Mouse (Mus musculus): ENCODE data around the gene Gzmk. TPM values are rescaled to one million over a fixed set of nuclear protein-coding genes. Genes with fewer than 3 reads are reported as not detected.
"Not testable (repeated sequence)": the region's sequence is repeated elsewhere in the genome, so short reads cannot be mapped to it uniquely, and the experiment has no call there.

Gzmk gene
- polyA plus RNA-seq (2016; fragmentation: Nextera tagmentation; extraction: Ambion mirVana), result not detected in 2 replicates

DNA sequence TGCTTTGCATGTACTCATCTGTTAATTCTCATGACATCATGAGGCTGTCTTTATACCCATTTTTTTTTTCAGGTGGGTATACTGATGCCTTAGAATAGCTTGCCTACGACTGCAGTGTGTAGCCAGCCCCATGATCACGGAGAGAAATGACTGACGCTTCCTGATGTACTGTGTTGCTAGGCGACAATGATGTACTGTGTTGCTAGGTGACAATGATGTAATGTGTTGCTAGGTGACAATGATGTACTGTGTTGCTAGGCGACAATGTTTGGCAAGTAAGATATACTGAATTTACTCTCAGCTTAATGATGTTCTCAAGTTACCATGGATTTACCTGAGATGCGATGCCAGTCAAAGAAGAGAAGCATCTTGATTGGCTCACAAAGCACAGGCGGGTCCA is at the start of gene Gzmk:
TSS of gene Gzmk (minus strand) at position 98 of the 400 bp plus-strand sequence.
- no peak within 1 kb of the TSS for H3K4me3 ChIP-seq
- no peak for DNase-seq (ENCODE audit: low spot score)

DNA sequence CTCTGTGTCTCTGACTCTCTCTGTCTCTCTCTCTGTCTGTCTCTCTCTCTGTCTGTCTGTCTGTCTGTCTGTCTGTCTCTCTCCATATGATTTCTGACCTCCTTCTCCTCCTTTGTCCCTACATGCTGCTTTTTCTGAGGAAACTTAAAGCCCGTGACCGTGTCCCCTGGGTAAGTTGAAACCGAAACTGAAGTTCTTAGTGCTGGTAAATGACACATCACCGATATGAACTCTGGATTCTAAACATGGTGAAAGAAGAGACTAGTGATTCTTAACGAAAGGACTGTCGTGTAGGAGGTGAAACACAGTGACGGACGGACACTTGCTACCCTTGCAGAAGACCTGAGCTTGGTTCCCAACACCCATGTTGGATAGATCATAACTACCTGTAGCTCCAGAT is 45.5 kb upstream of the Gzmk start:
- Histone ChIP-seq H3K36me3 (no peaks in the 10 kb centered on the region), H3K27me3 (ENCODE audit: low read depth, poor library complexity, severe bottlenecking) (no peaks in the 10 kb centered on the region), H3K4me3 (no peak overlapping the region), H3K9me3 (replicated peaks) (no peaks in the 10 kb centered on the region), H3K27ac (replicated peaks) (no peak overlapping the region), H3K4me1 (no peaks in the 10 kb centered on the region)
- 96% methylated on average over 8 of the region's 8 CpGs for WGBS
- DNase-seq (ENCODE audit: low spot score), result no peak

More for the DNA sequence above, at the start of gene Gzmk:
- Histone ChIP-seq H3K36me3 (no peaks in the 10 kb centered on the region), H3K27ac (replicated peaks) (0 out of 2 replicates have a peak within 1 kb of the TSS, but pooled peaks have one; percentile 17), H3K9me3 (replicated peaks) (no peaks in the 10 kb centered on the region), H3K4me1 (peaks cover 13% of the 10 kb centered on the region), H3K27me3 (ENCODE audit: low read depth, poor library complexity, severe bottlenecking) (no peaks in the 10 kb centered on the region)
- 62% methylated on average over 7 of the region's 7 CpGs for WGBS

DNA sequence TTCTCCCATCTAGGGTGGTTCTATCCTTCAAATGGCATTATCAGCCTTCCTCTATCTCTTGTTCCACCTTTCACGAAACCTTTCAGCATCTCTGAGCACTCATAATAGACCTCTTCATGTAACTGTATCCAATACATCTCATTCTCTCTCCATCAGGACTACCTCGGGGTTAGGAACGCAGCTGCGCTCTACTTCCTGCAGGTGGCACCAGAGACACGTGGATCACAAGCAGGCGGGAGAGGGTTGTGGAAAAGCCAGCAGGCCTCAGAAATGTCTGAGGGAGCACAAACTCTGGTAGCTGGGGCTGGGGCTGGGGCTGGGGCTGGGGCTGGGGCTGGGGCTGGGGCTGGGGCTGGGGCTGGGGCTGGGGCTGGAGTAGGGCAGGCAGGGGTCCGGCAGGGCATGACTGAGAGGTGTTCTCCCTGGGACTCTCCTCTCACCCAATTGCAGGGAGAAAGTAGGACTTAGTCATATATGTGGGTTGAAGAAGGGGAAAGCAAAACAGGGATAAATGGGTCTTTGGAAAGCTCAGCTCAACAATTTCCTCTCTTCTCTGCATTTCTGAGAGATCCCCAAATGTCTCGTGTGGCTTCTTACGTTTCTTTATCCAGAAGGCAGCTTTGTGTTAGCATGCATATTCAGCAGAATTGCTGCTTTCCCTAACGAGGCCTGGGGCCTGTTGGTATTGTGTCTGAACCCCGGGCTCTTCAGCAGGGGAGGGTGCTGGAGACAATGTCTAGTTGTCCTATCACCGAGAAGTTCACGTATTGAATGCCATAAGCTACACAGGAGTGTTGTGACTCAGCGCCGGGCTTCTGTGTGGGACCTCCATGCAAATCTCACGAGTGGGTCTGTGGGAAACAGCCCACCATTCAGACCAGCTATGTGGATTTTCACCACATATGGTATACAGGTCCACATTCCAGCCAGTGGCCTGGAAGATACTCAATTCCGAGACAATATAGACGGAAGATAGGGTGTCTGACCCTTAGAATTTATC is 44.4 kb upstream of the Gzmk start:
- Histone ChIP-seq H3K27me3 (ENCODE audit: low read depth, poor library complexity, severe bottlenecking) (no peaks in the 10 kb centered on the region), H3K4me3 (no peak overlapping the region), H3K4me1 (no peaks in the 10 kb centered on the region), H3K27ac (replicated peaks) (peak overlapping the region; percentile 74), H3K9me3 (replicated peaks) (no peaks in the 10 kb centered on the region), H3K36me3 (no peaks in the 10 kb centered on the region)
- WGBS, result 57% methylated on average over 18 of the region's 18 CpGs
- peak; percentile 80 for DNase-seq (ENCODE audit: low spot score)

GRCm38 (mm10) chr13:113267204-113267603 is 41.5 kb upstream of the Gzmk start:
- Histone ChIP-seq H3K27me3 (ENCODE audit: low read depth, poor library complexity, severe bottlenecking) (no peaks in the 10 kb centered on the region), H3K4me1 (no peaks in the 10 kb centered on the region), H3K9me3 (replicated peaks) (no peaks in the 10 kb centered on the region), H3K4me3 (no peak overlapping the region), H3K36me3 (no peaks in the 10 kb centered on the region), H3K27ac (replicated peaks) (no peak overlapping the region)
- 93% methylated on average over 3 of the region's 3 CpGs for WGBS
- no peak for DNase-seq (ENCODE audit: low spot score)

GRCm38 (mm10) chr13:113266495-113266951 is 40.8 kb upstream of the Gzmk start:
- WGBS, result 37% methylated on average over 9 of the region's 9 CpGs
- Histone ChIP-seq H3K9me3 (replicated peaks) (no peaks in the 10 kb centered on the region), H3K36me3 (no peaks in the 10 kb centered on the region), H3K27ac (replicated peaks) (no peak overlapping the region), H3K4me3 (no peak overlapping the region), H3K4me1 (no peaks in the 10 kb centered on the region), H3K27me3 (ENCODE audit: low read depth, poor library complexity, severe bottlenecking) (no peaks in the 10 kb centered on the region)
- peak; percentile 76 for DNase-seq (ENCODE audit: low spot score)

DNA sequence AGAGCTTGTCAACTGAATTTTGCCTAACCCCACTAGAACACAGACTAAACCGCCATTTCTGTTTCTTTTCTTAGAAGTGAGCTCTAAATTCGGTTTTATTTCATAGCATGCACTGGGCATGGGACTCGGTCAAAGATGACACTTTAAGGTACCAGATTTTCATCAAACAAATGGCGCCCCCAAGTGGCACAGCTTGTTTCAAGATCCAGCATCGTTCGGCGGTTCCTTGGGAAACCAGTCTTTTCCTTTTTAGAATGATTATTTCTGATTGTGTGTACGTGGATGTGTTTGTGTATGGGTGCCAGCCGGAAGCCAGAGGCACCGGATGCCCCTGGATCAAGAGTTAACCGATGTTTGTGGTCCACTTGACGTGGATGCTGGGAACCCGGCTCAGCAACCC is 39.5 kb upstream of the Gzmk start:
- H3K4me1 ChIP-seq, result no peaks in the 10 kb centered on the region
- no peaks in the 10 kb centered on the region for H3K36me3 ChIP-seq
- peak; percentile 61 for DNase-seq (ENCODE audit: low spot score)
- no peak overlapping the region for H3K4me3 ChIP-seq
- H3K27ac ChIP-seq (replicated peaks), result no peak overlapping the region
- H3K9me3 ChIP-seq (replicated peaks), result no peaks in the 10 kb centered on the region
- WGBS, result 28% methylated on average over 13 of the region's 13 CpGs
- no peaks in the 10 kb centered on the region for H3K27me3 ChIP-seq (ENCODE audit: low read depth, poor library complexity, severe bottlenecking)

DNA sequence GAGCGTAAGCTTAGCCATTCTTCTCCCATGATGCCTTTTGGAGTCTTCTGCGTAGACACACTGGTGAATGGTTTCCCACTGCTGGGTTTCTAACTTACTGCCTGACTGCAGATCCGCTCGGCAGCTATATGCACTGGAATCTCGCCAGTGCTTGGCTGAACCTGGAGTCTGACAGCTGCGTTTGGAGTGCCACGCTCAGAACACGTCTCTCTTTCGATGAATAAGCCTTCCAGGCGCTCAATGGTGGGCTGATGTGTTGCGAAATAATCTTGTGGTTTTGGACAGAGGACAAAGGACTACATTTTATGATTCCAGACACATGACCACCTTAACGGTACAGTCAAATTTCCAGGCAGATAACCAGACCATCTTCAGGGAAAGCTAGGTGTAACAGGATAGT is 37.1 kb upstream of the Gzmk start:
- no peaks in the 10 kb centered on the region for H3K4me1 ChIP-seq
- no peak overlapping the region for H3K27ac ChIP-seq (replicated peaks)
- no peaks in the 10 kb centered on the region for H3K36me3 ChIP-seq
- H3K27me3 ChIP-seq (ENCODE audit: low read depth, poor library complexity, severe bottlenecking), result no peaks in the 10 kb centered on the region
- no peak for DNase-seq (ENCODE audit: low spot score)
- H3K4me3 ChIP-seq, result no peak overlapping the region
- no peaks in the 10 kb centered on the region for H3K9me3 ChIP-seq (replicated peaks)
- 91% methylated on average over 12 of the region's 12 CpGs for WGBS

DNA sequence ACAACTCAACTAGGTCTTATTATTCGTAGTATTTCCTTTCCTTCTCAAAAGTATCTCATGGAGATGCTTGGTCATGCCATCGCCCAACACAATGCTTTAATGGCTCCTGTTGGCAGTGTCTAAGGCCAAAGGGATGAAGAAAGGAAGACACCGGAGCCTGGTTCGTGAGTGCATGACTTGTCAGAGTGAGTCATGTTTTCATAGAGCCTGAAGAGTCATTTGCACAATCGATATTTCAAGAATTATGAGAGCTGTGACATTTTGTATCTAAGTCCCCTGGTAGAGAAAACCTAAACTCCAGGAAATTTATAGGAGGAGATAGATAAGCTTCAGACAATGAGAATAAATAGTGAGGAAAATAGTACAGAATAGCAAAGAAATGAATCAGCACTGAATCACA is 33.5 kb upstream of the Gzmk start:
- WGBS, result 92% methylated on average over 5 of the region's 5 CpGs
- no peaks in the 10 kb centered on the region for H3K36me3 ChIP-seq
- no peaks in the 10 kb centered on the region for H3K4me1 ChIP-seq
- no peak overlapping the region for H3K27ac ChIP-seq (replicated peaks)
- no peak for DNase-seq (ENCODE audit: low spot score)
- H3K27me3 ChIP-seq (ENCODE audit: low read depth, poor library complexity, severe bottlenecking), result no peaks in the 10 kb centered on the region
- H3K4me3 ChIP-seq, result no peak overlapping the region
- no peaks in the 10 kb centered on the region for H3K9me3 ChIP-seq (replicated peaks)

DNA sequence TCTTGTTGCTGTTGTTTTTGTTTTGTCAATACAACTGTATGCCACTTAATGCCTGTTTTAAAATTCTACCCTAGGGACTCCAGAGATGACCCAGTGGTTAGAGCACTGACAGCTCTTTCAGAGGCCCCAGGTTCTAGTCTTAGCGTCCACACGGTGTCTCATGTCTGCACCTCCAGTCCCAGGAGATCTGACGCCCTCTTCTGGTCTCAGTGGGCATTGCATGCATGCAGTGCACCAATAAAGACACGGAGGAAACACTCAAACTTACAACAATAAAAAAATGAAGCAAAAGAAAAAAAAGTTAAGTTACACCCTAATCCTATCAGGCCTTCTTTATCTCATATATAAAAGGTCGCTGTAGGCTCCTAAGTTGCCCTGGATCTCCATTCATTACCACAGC is 31.5 kb upstream of the Gzmk start:
- no peak for DNase-seq (ENCODE audit: low spot score)
- H3K36me3 ChIP-seq, result no peaks in the 10 kb centered on the region
- H3K4me1 ChIP-seq, result no peaks in the 10 kb centered on the region
- no peaks in the 10 kb centered on the region for H3K27me3 ChIP-seq (ENCODE audit: low read depth, poor library complexity, severe bottlenecking)
- 48% methylated on average over 5 of the region's 5 CpGs for WGBS
- no peak overlapping the region for H3K27ac ChIP-seq (replicated peaks)
- no peak overlapping the region for H3K4me3 ChIP-seq
- no peaks in the 10 kb centered on the region for H3K9me3 ChIP-seq (replicated peaks)

DNA sequence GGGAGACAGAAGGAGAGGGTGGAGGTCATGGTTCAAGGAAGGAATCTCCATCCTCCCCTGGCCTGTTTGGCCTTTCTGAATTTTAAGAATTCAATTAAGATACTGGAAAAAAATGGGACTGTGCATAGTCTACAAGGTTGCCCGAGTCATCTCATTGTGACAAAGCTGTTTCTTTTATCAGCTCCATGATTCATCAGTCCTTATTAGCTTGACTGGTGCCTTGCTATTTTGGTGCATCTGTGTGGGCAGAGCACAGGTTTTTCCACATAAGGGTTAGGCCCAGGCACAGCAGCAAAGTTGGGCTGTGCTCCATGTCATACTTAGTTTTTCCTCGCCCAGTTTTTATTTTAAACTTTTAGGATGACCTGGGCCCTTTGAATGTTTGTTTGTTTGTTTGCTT is 31.1 kb upstream of the Gzmk start:
- no peaks in the 10 kb centered on the region for H3K36me3 ChIP-seq
- 88% methylated on average over 2 of the region's 2 CpGs for WGBS

GRCm38 (mm10) chr13:113252580-113252979 is 26.9 kb upstream of the Gzmk start:
- H3K36me3 ChIP-seq; H3K4me3 ChIP-seq; H3K27me3 ChIP-seq (ENCODE audit: low read depth, poor library complexity, severe bottlenecking); DNase-seq (ENCODE audit: low spot score); H3K4me1 ChIP-seq; H3K27ac ChIP-seq (replicated peaks); H3K9me3 ChIP-seq (replicated peaks): not testable (repeated sequence)
- WGBS, result 95% methylated on average over 7 of the region's 7 CpGs

More for the DNA sequence above, 31.1 kb upstream of the Gzmk start:
- Histone ChIP-seq H3K4me3 (no peak overlapping the region), H3K27me3 (ENCODE audit: low read depth, poor library complexity, severe bottlenecking) (no peaks in the 10 kb centered on the region), H3K27ac (replicated peaks) (no peak overlapping the region), H3K4me1 (0 out of 2 replicates have a peak, but pooled peaks cover 3% of the 10 kb centered on the region), H3K9me3 (replicated peaks) (no peaks in the 10 kb centered on the region)
- DNase-seq (ENCODE audit: low spot score), result no peak

GRCm38 (mm10) chr13:113245025-113245424 is 19.3 kb upstream of the Gzmk start:
- Histone ChIP-seq H3K9me3 (replicated peaks) (no peaks in the 10 kb centered on the region), H3K4me1 (no peaks in the 10 kb centered on the region), H3K4me3 (no peak overlapping the region), H3K36me3 (no peaks in the 10 kb centered on the region), H3K27ac (replicated peaks) (no peak overlapping the region), H3K27me3 (ENCODE audit: low read depth, poor library complexity, severe bottlenecking) (no peaks in the 10 kb centered on the region)
- no peak for DNase-seq (ENCODE audit: low spot score)
- 85% methylated on average over 8 of the region's 8 CpGs for WGBS

- DNase-seq (ENCODE audit: low spot score), result no peak
- Histone ChIP-seq H3K9me3 (replicated peaks) (no peaks in the 10 kb centered on the region), H3K27ac (replicated peaks) (0 out of 2 replicates have a peak overlapping the region, but pooled peaks have one; percentile 13), H3K4me1 (no peaks in the 10 kb centered on the region), H3K4me3 (no peak overlapping the region), H3K27me3 (ENCODE audit: low read depth, poor library complexity, severe bottlenecking) (no peaks in the 10 kb centered on the region), H3K36me3 (no peaks in the 10 kb centered on the region)
- 61% methylated on average over 6 of the region's 6 CpGs for WGBS
These were observed 16.4 kb upstream of the Gzmk start for GRCm38 (mm10) chr13:113242129-113242528.
